ENCODE assay signal across 8 mouse cellular contexts in the genomic region with DNA sequence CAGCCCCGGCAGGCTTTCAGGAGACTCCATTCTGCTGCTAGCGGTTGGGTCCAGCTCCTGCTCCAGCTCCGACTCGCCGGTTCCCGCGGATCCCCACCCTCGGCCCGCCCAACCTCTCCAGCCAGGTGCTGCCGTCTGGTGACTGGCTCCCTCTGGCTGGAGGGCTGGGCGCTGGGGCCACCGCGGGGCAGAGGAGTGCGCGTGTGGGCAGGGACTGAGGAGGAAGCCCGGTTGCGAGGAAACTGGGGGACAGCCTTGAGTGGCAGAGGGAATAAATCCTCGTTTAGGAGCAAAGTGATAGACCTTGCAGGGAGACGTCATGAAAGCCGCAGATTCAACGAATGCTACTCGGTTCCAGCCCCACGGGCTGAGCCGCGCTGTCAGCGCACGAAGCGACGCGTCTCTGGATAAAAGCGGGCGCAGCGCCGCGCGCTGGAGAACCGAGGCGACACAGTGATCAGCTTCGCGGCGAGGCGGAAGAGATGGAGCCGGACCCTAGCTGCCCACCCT. TPM values are rescaled to one million over a fixed set of nuclear protein-coding genes. Genes with fewer than 3 reads are reported as not detected.
A peak's percentile ranks its signal among the peaks of the same experiment; 100 is the strongest.
DNase-seq lines count a peak whose midpoint lies in the region; ATAC-seq and TF ChIP-seq lines count a peak whose summit lies in the region.

A gene (minus strand): TSS at position 362 of the 510 bp plus-strand sequence.

- no peak within 1 kb of the TSS for H3K27ac ChIP-seq in lung, embryonic 14.5 days (ENCODE audit: low read depth)
- no peak within 1 kb of the TSS for H3K27ac ChIP-seq in neural tube, embryonic 12.5 days

- peak; percentile 73 for DNase-seq in lung, embryonic 14.5 days
- no peak for DNase-seq in lung, adult 18-20 months
- DNase-seq in cerebellum, postnatal 14 days: peak; percentile 93 to 94
- peak; percentile 50 to 80 for DNase-seq in frontal cortex, postnatal 14 days (ENCODE audit: low spot score in 2 of 2)
- DNase-seq in layer of hippocampus, postnatal 25 days (ENCODE audit: extremely low spot score in 1 of 2, low spot score in 1 of 2): peak; percentile 67 to 78
- no peak for DNase-seq in thymus, postnatal 14 days
- no peak for DNase-seq in ovary, postnatal 14 days (ENCODE audit: low spot score)

- H3K4me1 ChIP-seq in lung, embryonic 14.5 days (ENCODE audit: insufficient read depth): no peaks in the 10 kb centered on the region
- peaks cover 25% of the 10 kb centered on the region for H3K4me1 ChIP-seq in neural tube, embryonic 12.5 days

- peak; percentile 62 for TF ChIP-seq CTCF in lung, embryonic 14.5 days (IDR thresholded peaks at IDR 0.05; ENCODE audit: low read depth)

- H3K9ac ChIP-seq in lung, embryonic 14.5 days: no peak within 1 kb of the TSS
- H3K9ac ChIP-seq in neural tube, embryonic 12.5 days: peak within 1 kb of the TSS; percentile 23

- ATAC-seq in lung, embryonic 14.5 days (ENCODE audit: insufficient read depth): 0 out of 2 replicates have a peak, but pooled peaks have one; percentile 14
- peak; percentile 82 for ATAC-seq in neural tube, embryonic 12.5 days (ENCODE audit: low FRiP score, low read depth)

- peaks cover 26% of the 10 kb centered on the region for H3K27me3 ChIP-seq in lung, embryonic 14.5 days (ENCODE audit: insufficient read depth, low read length)
- peaks cover 31% of the 10 kb centered on the region for H3K27me3 ChIP-seq in neural tube, embryonic 12.5 days (replicated peaks)

- H3K9me3 ChIP-seq in lung, embryonic 14.5 days (ENCODE audit: low read depth, low read length): no peaks in the 10 kb centered on the region
- H3K9me3 ChIP-seq in neural tube, embryonic 12.5 days: no peaks in the 10 kb centered on the region

- no peaks in the 10 kb centered on the region for H3K36me3 ChIP-seq in lung, embryonic 14.5 days (ENCODE audit: insufficient read depth)
- no peaks in the 10 kb centered on the region for H3K36me3 ChIP-seq in neural tube, embryonic 12.5 days

- WGBS in lung, embryonic 14.5 days: 1% methylated on average over 43 of the region's 43 CpGs
- under 1% methylated on average over 43 of the region's 43 CpGs for WGBS in neural tube, embryonic 12.5 days

- H3K4me2 ChIP-seq in lung, embryonic 14.5 days: peak within 1 kb of the TSS; percentile 53
- H3K4me2 ChIP-seq in neural tube, embryonic 12.5 days (replicated peaks): peak within 1 kb of the TSS; percentile 58

- H3K4me3 ChIP-seq in lung, embryonic 14.5 days (ENCODE audit: low read depth, low read length): peak within 1 kb of the TSS; percentile 18
- peak within 1 kb of the TSS; percentile 31 for H3K4me3 ChIP-seq in neural tube, embryonic 12.5 days

RNA-seq across cellular contexts. Expression of the gene that starts here (rescaled TPM):
- polyA plus RNA-seq in lung, embryonic 14.5 days (2014; fragmentation: Nextera tagmentation; extraction: Ambion mirVana): not detected in 2 replicates
- 100 to 1,000 TPM in 1 of 2 experiments, 10 to 100 TPM in 1; 99.2 to 128 TPM for total RNA-seq in layer of hippocampus, postnatal 25 days (2021)
- 0.35 and 0.64 TPM in 2 replicates for polyA plus RNA-seq in neural tube, embryonic 12.5 days (2016; fragmentation: Nextera tagmentation; extraction: Ambion mirVana)

Comparison
In these comparisons a context has a peak if more than half of its experiments do, and no peak if none do; other contexts are left out.
1. Peak in DNase-seq, ATAC-seq, H3K4me3 ChIP-seq and H3K4me2 ChIP-seq in lung, embryonic 14.5 days; RNA of the gene not detected or under 1 TPM.
2. Peak in ATAC-seq, H3K4me3 ChIP-seq, H3K9ac ChIP-seq and H3K4me2 ChIP-seq in neural tube, embryonic 12.5 days; RNA of the gene not detected or under 1 TPM.
3. DNase-seq: peak in cerebellum, postnatal 14 days (2 of 2), frontal cortex, postnatal 14 days (2 of 2) and layer of hippocampus, postnatal 25 days (2 of 2); none in lung, adult 18-20 months (0 of 2), thymus, postnatal 14 days (single experiment) and ovary, postnatal 14 days (single experiment).